Comparison of ENCODE assay signal across 9 mouse cellular contexts in the genomic region with DNA sequence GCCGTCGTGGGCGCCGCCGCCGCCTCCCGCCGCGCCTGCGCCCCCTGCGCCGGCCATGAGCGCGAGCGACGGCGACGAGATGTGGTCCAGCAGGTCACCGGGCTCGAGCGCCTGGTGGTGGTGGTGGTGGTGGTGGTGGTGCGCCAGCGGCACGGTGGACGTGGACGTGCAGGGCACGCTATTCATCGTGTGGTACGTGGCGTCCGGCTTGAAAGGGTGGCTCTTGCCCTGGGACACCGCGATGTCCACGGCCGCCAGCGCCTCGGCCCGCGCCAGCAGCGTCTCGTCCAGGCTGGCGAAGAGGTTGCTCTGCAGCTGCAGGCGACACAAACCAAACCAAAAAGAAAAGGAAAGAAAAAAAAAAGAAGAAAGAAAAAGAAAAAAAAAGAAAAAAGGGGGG. TPM values are rescaled to one million over a fixed set of nuclear protein-coding genes. Genes with fewer than 3 reads are reported as not detected.
DNase-seq lines count a peak whose midpoint lies in the region; ATAC-seq lines count a peak whose summit lies in the region.
"Had no signal": no experiment of that assay in that cellular context is flagged by ENCODE, and none has a peak within 500 bp of the region (broad histone marks: within the 10 kb centered on the region; RNA-seq: fewer than 3 reads in every experiment).

No protein-coding gene starts in this region.

- H3K27ac ChIP-seq in heart, embryonic 12.5 days (ENCODE audit: poor library complexity, severe bottlenecking) = no peak overlapping the region
- H3K27ac ChIP-seq in hindbrain, embryonic 15.5 days (replicated peaks) = peak overlapping the region; percentile 67; the same call in 1 of the 2 replicates
- H3K27ac ChIP-seq in midbrain, embryonic 16.5 days (ENCODE audit: low read length) = peak overlapping the region; percentile 87

- no peak overlapping the region for H3K9ac ChIP-seq in heart, embryonic 12.5 days
- H3K9ac ChIP-seq in hindbrain, embryonic 15.5 days = no peak overlapping the region
- 0 out of 2 replicates have a peak overlapping the region, but pooled peaks have one; percentile 52 for H3K9ac ChIP-seq in midbrain, embryonic 16.5 days (ENCODE audit: low read depth, low read length)

- no peaks in the 10 kb centered on the region for H3K36me3 ChIP-seq in heart, embryonic 12.5 days
- H3K36me3 ChIP-seq in hindbrain, embryonic 15.5 days = no peaks in the 10 kb centered on the region
- H3K36me3 ChIP-seq in midbrain, embryonic 16.5 days (ENCODE audit: control insufficient read depth, insufficient read depth, low read length) = no peaks in the 10 kb centered on the region

- no peak for DNase-seq in heart, postnatal 10 days
- peak; percentile 39 for DNase-seq in embryo, embryonic 10 days (ENCODE audit: low spot score)
- DNase-seq in adrenal gland, adult (ENCODE audit: inconsistent age in 2 of 2, low spot score in 1 of 2) = no peak
- DNase-seq in frontal cortex, postnatal 36 days (ENCODE audit: low spot score in 2 of 2) = no peak
- no peak for DNase-seq in layer of hippocampus, postnatal 25 days (ENCODE audit: extremely low spot score in 1 of 2, low spot score in 1 of 2)

- intact Hi-C loops in heart, postnatal 10 days (cut with DNase I) = loop anchor here (10.0 kb wide), 1 partner anchor 348 kb away; no protein-coding TSS in a partner anchor

- peaks cover 15% of the 10 kb centered on the region for H3K4me1 ChIP-seq in heart, embryonic 12.5 days (replicated peaks)
- H3K4me1 ChIP-seq in hindbrain, embryonic 15.5 days (replicated peaks) = peaks cover 31% of the 10 kb centered on the region
- peaks cover 18% of the 10 kb centered on the region for H3K4me1 ChIP-seq in midbrain, embryonic 16.5 days (ENCODE audit: control insufficient read depth, insufficient read depth, low read length)

- peak overlapping the region; percentile 87 for H3K4me2 ChIP-seq in heart, embryonic 12.5 days
- peak overlapping the region; percentile 73 for H3K4me2 ChIP-seq in hindbrain, embryonic 15.5 days
- peak overlapping the region; percentile 72 for H3K4me2 ChIP-seq in midbrain, embryonic 16.5 days (ENCODE audit: low read length)

- ATAC-seq in heart, embryonic 12.5 days (ENCODE audit: insufficient number of reproducible peaks, low FRiP score) = no peak
- no peak for ATAC-seq in hindbrain, embryonic 15.5 days (ENCODE audit: low FRiP score, low read depth)
- ATAC-seq in midbrain, embryonic 16.5 days = no peak

- peak overlapping the region; percentile 40; the same call in 1 of the 2 replicates for H3K4me3 ChIP-seq in heart, embryonic 12.5 days
- peak overlapping the region; percentile 54 for H3K4me3 ChIP-seq in hindbrain, embryonic 15.5 days
- H3K4me3 ChIP-seq in midbrain, embryonic 16.5 days (ENCODE audit: low read depth, low read length) = peak overlapping the region; percentile 52

- 2% methylated on average over 38 of the region's 43 CpGs for WGBS in heart, embryonic 12.5 days
- WGBS in hindbrain, embryonic 15.5 days = 0% methylated on average over 31 of the region's 43 CpGs
- WGBS in midbrain, embryonic 16.5 days = under 1% methylated on average over 31 of the region's 43 CpGs

- no peaks in the 10 kb centered on the region for H3K9me3 ChIP-seq in heart, embryonic 12.5 days (replicated peaks)
- H3K9me3 ChIP-seq in hindbrain, embryonic 15.5 days = no peaks in the 10 kb centered on the region
- no peaks in the 10 kb centered on the region for H3K9me3 ChIP-seq in midbrain, embryonic 16.5 days (replicated peaks; ENCODE audit: control insufficient read depth, low read length, poor library complexity, severe bottlenecking)

- peaks cover 82% of the 10 kb centered on the region for H3K27me3 ChIP-seq in heart, embryonic 12.5 days (replicated peaks)
- peaks cover 72% of the 10 kb centered on the region for H3K27me3 ChIP-seq in hindbrain, embryonic 15.5 days
- H3K27me3 ChIP-seq in midbrain, embryonic 16.5 days (ENCODE audit: control insufficient read depth, insufficient read depth, low read depth, low read length) = peaks cover 45% of the 10 kb centered on the region

RNA-seq across cellular contexts. Expression of a gene that starts 1.2 kb away (rescaled TPM):
- 0.08 TPM in 1 of 2 replicates, not detected in the other for polyA plus RNA-seq in heart, embryonic 12.5 days (2016; fragmentation: Nextera tagmentation; extraction: Ambion mirVana)
- total RNA-seq in heart, postnatal 10 days (2021) = under 1 TPM; 0.07 to 0.20 TPM
- polyA plus RNA-seq in hindbrain, embryonic 15.5 days (2015; fragmentation: Nextera tagmentation; extraction: Ambion mirVana) = 42.7 and 59.3 TPM in 2 replicates
- polyA plus RNA-seq in midbrain, embryonic 16.5 days (2015; fragmentation: Nextera tagmentation; extraction: Ambion mirVana) = 63.1 and 75.6 TPM in 2 replicates
- total RNA-seq in layer of hippocampus, postnatal 25 days (2021) = under 1 TPM in 1 of 2 experiments, not detected in 1; 0.07 TPM
- total RNA-seq: layer of hippocampus, adult 18-20 months had no signal

RNA-seq across cellular contexts. Expression of a gene that starts 55.9 kb away (rescaled TPM):
- polyA plus RNA-seq in heart, embryonic 12.5 days (2016; fragmentation: Nextera tagmentation; extraction: Ambion mirVana) = 17.7 and 21.4 TPM in 2 replicates
- total RNA-seq in heart, postnatal 10 days (2021) = 10 to 100 TPM in 1 of 2 experiments, 1 to 10 TPM in 1; 7.7 to 12.2 TPM
- polyA plus RNA-seq in hindbrain, embryonic 15.5 days (2015; fragmentation: Nextera tagmentation; extraction: Ambion mirVana) = 22.8 and 32.2 TPM in 2 replicates
- polyA plus RNA-seq in midbrain, embryonic 16.5 days (2015; fragmentation: Nextera tagmentation; extraction: Ambion mirVana) = 28.5 and 31.4 TPM in 2 replicates
- total RNA-seq in layer of hippocampus, postnatal 25 days (2021) = 10 to 100 TPM; 12.8 to 16.3 TPM

Comparison
In these comparisons a context has a peak if more than half of its experiments do, and no peak if none do; other contexts are left out.
1. RNA of a gene that starts 1.2 kb away (polyA plus RNA-seq): 63.1 to 75.6 TPM in midbrain, embryonic 16.5 days and 42.7 to 59.3 TPM in hindbrain, embryonic 15.5 days; 0.08 TPM in heart, embryonic 12.5 days; every median in the first group is over 10 times any median in the second.
2. Peak in every context shown above with its lines, with median percentiles within 50 percentile points of each other: H3K4me2 ChIP-seq and H3K4me3 ChIP-seq.